ENCODE assay signal across 20 mouse cellular contexts in genomic region chr4:141963907-141964306, GRCm38 (mm10). TPM values are rescaled to one million over a fixed set of nuclear protein-coding genes. Genes with fewer than 3 reads are reported as not detected.
DNase-seq lines count a peak whose midpoint lies in the region; ATAC-seq and TF ChIP-seq lines count a peak whose summit lies in the region.
"Had no signal": no experiment of that assay in that cellular context is flagged by ENCODE, and none has a peak within 500 bp of the region (broad histone marks: within the 10 kb centered on the region; RNA-seq: fewer than 3 reads in every experiment).

No protein-coding gene starts in this region.

- H3K4me2 ChIP-seq in heart, embryonic 12.5 days: peak overlapping the region; percentile 44
- H3K4me2 ChIP-seq in CH12.LX (ENCODE audit: insufficient read depth, low read depth, poor library complexity, severe bottlenecking) (peak overlapping the region; percentile 1; the same call in 1 of the 2 replicates), myocyte (ENCODE audit: low read depth) (peak overlapping the region; percentile 32)
- H3K4me2 ChIP-seq: hindbrain, embryonic 14.5 days had no signal

- intact Hi-C loops in heart, postnatal 36 days (cut with DNase I): no loop called here

- no peak for DNase-seq in heart, postnatal 36 days
- DNase-seq in layer of hippocampus, adult 2 months (ENCODE audit: low spot score in 2 of 2): no peak
- DNase-seq in layer of hippocampus, postnatal 10 days (ENCODE audit: low spot score in 2 of 2): no peak
- DNase-seq in CH12.LX (ENCODE audit: extremely low read depth): no peak
- DNase-seq in adrenal gland, postnatal 14 days: no peak
- DNase-seq: adrenal gland, postnatal 10 days; B cell, adult 2 months; cerebellum, adult 11-12 months; cerebellum, adult 9-10 months; gastrocnemius, postnatal 10 days; kidney, adult 18-20 months had no signal

- WGBS in heart, embryonic 12.5 days: 80% methylated on average over 3 of the region's 3 CpGs

- H3K4me1 ChIP-seq in heart, embryonic 12.5 days (replicated peaks): peaks cover 15% of the 10 kb centered on the region
- peaks cover 0 to 23% of the 10 kb centered on the region in 2 experiments; a peak in 2 of 4 replicates for H3K4me1 ChIP-seq in CH12.LX (ENCODE audit: control insufficient read depth in 1 of 2, insufficient read depth in 2 of 2)

- H3K27ac ChIP-seq in heart, embryonic 12.5 days (ENCODE audit: poor library complexity, severe bottlenecking): peak overlapping the region; percentile 61
- peak overlapping the region; percentile 86 for H3K27ac ChIP-seq in layer of hippocampus, adult 2 months
- no peak overlapping the region for H3K27ac ChIP-seq in CH12.LX (ENCODE audit: insufficient read depth, low read depth)
- H3K27ac ChIP-seq: embryonic facial prominence, embryonic 10.5 days; forebrain, embryonic 10.5 days; hindbrain, embryonic 14.5 days; intestine, embryonic 15.5 days had no signal

- peaks cover 2% of the 10 kb centered on the region; the same call in 1 of the 2 replicates for H3K9me3 ChIP-seq in heart, embryonic 12.5 days (replicated peaks)
- peaks cover 9% of the 10 kb centered on the region for H3K9me3 ChIP-seq in CH12.LX (replicated peaks; ENCODE audit: low read length)
- H3K9me3 ChIP-seq: intestine, embryonic 15.5 days had no signal

- in situ Hi-C loops in CH12.LX (cut with MboI; ENCODE audit: low pct_ligation_motif_present, low pct_unique_long_range_greater_than_20kb, low sequenced_read_pairs): loop anchor here (25.0 kb wide), 1 partner anchor 552 kb away; the partner anchor contains the start of genes Clcnkb and Hspb7

- no peak for TF ChIP-seq CTCF in layer of hippocampus, adult 2 months (conservative IDR thresholded peaks at IDR 0.05)
- no peak for TF ChIP-seq CTCF in CH12.LX (conservative IDR thresholded peaks at IDR 0.05 in 1 of 2, IDR thresholded peaks at IDR 0.05 in 1 of 2; ENCODE audit: low read depth in 2 of 2, low read length in 2 of 2)

- no peaks in the 10 kb centered on the region for H3K27me3 ChIP-seq in heart, embryonic 12.5 days (replicated peaks)
- H3K27me3 ChIP-seq in CH12.LX (replicated peaks) (no peaks in the 10 kb centered on the region), myocyte (ENCODE audit: control insufficient read depth, insufficient read depth, insufficient read length) (no peaks in the 10 kb centered on the region)
- H3K27me3 ChIP-seq: intestine, embryonic 15.5 days had no signal

- dilution Hi-C loops in CH12.LX (cut with MboI; ENCODE audit: extremely low pct_ligation_motif_present, extremely low pct_unique_long_range_greater_than_20kb, low sequenced_read_pairs): no loop called here

- H3K79me2 ChIP-seq in CH12.LX (replicated peaks; ENCODE audit: control insufficient read depth, extremely low read depth, insufficient read depth, poor library complexity, severe bottlenecking): no peaks in the 10 kb centered on the region
- H3K79me2 ChIP-seq in myocyte (ENCODE audit: control insufficient read depth, insufficient read depth): no peaks in the 10 kb centered on the region

- no peak for TF ChIP-seq RAD21 in CH12.LX (IDR thresholded peaks at IDR 0.05; ENCODE audit: low read depth, low read length)

- H3K4me3 ChIP-seq in heart, embryonic 12.5 days: no peak overlapping the region
- peak overlapping the region; percentile 26; the same call in 1 of the 2 replicates for H3K4me3 ChIP-seq in layer of hippocampus, adult 2 months
- no peak overlapping the region for H3K4me3 ChIP-seq in CH12.LX (replicated peaks in 1 of 3; ENCODE audit: low read depth in 2 of 3, low read length in 2 of 3, poor library complexity in 1 of 3)
- H3K4me3 ChIP-seq in myocyte: no peak overlapping the region
- H3K4me3 ChIP-seq: embryonic facial prominence, embryonic 10.5 days; forebrain, embryonic 10.5 days; intestine, embryonic 15.5 days had no signal

- no peak overlapping the region for H3K9ac ChIP-seq in heart, embryonic 12.5 days
- H3K9ac ChIP-seq in CH12.LX (ENCODE audit: insufficient read depth, low read depth): no peak overlapping the region
- H3K9ac ChIP-seq: intestine, embryonic 15.5 days had no signal

- no peak overlapping the region for H3ac ChIP-seq in myocyte (ENCODE audit: control insufficient read depth, insufficient read length)

- no peak for ATAC-seq in heart, embryonic 12.5 days (ENCODE audit: insufficient number of reproducible peaks, low FRiP score)
- ATAC-seq: forebrain, embryonic 16.5 days had no signal

- peaks cover 8% of the 10 kb centered on the region; the same call in 1 of the 2 replicates for H3K36me3 ChIP-seq in heart, embryonic 12.5 days
- H3K36me3 ChIP-seq in CH12.LX (replicated peaks in 1 of 2; ENCODE audit: control insufficient read depth in 1 of 2, insufficient read depth in 1 of 2, low read length in 1 of 2) (no peaks in the 10 kb centered on the region), myocyte (ENCODE audit: control insufficient read depth, insufficient read depth) (no peaks in the 10 kb centered on the region)
- H3K36me3 ChIP-seq: embryonic facial prominence, embryonic 10.5 days; forebrain, embryonic 10.5 days; hindbrain, embryonic 10.5 days; intestine, embryonic 15.5 days had no signal

- TF ChIP-seq POLR2A in CH12.LX (IDR thresholded peaks at IDR 0.05; ENCODE audit: low read depth, low read length) (no peak), myocyte (IDR thresholded peaks at IDR 0.05; ENCODE audit: insufficient read length, low read depth) (no peak)

- peak; percentile 53; the same call in 1 of the 2 replicates for TF ChIP-seq EP300 in CH12.LX (IDR thresholded peaks at IDR 0.05; ENCODE audit: low read length)

TF ChIP-seq in CH12.LX, 34 proteins besides CTCF, POLR2A, EP300 and RAD21 (continues in another document):
- TF ChIP-seq MAZ (IDR thresholded peaks at IDR 0.05; ENCODE audit: low read depth, low read length) (no peak), MEF2A (IDR thresholded peaks at IDR 0.05; ENCODE audit: borderline replicate concordance, low read depth, low read length) (no peak), SIN3A (IDR thresholded peaks at IDR 0.05; ENCODE audit: low read length) (peak; percentile 36; the same call in 1 of the 2 replicates), KAT2A (IDR thresholded peaks at IDR 0.05; ENCODE audit: insufficient replicate concordance, low read length) (no peak), MAFK (IDR thresholded peaks at IDR 0.05; ENCODE audit: insufficient replicate concordance, low read length) (0 out of 2 replicates have a peak, but pooled peaks have one; percentile 53), BHLHE40 (IDR thresholded peaks at IDR 0.05; ENCODE audit: low read depth, low read length) (peak; percentile 28; the same call in 1 of the 2 replicates), E2F4 (IDR thresholded peaks at IDR 0.05; ENCODE audit: insufficient replicate concordance, low read depth, low read length) (no peak), JUND (conservative IDR thresholded peaks at IDR 0.05; ENCODE audit: low read depth, low read length) (peak; percentile 53), JUN (IDR thresholded peaks at IDR 0.05; ENCODE audit: insufficient read depth, low read depth, low read length) (no peak), MYC (IDR thresholded peaks at IDR 0.05; ENCODE audit: low read depth, low read length) (no peak), RCOR1 (conservative IDR thresholded peaks at IDR 0.05; ENCODE audit: low read depth, low read length) (0 out of 2 replicates have a peak, but pooled peaks have one; percentile 22), ETS1 (conservative IDR thresholded peaks at IDR 0.05; ENCODE audit: low read depth, low read length) (no peak; the same call in 1 of the 2 replicates), TBP (conservative IDR thresholded peaks at IDR 0.05; ENCODE audit: low read depth, low read length) (no peak), IRF4 (IDR thresholded peaks at IDR 0.05; ENCODE audit: low read depth, low read length) (peak; percentile 83), TCF12 (IDR thresholded peaks at IDR 0.05; ENCODE audit: low read depth, low read length) (0 out of 2 replicates have a peak, but pooled peaks have one; percentile 32)

TF ChIP-seq in myocyte, 11 proteins besides CTCF, POLR2A, EP300 and RAD21:
- TF ChIP-seq REST (IDR thresholded peaks at IDR 0.05; ENCODE audit: insufficient read depth, insufficient read length) (no peak), TCF3 (IDR thresholded peaks at IDR 0.05; ENCODE audit: insufficient read length, low read depth) (no peak), USF1 (IDR thresholded peaks at IDR 0.05; ENCODE audit: low read depth) (no peak), MAX (IDR thresholded peaks at IDR 0.05; ENCODE audit: low read depth) (no peak)

RNA-seq across cellular contexts. Expression of gene Fhad1, which starts 51.0 kb away (rescaled TPM):
- 3.9 and 4.8 TPM in 2 replicates for polyA plus RNA-seq in heart, embryonic 12.5 days (2016; fragmentation: Nextera tagmentation; extraction: Ambion mirVana)
- not detected for total RNA-seq in heart, postnatal 36 days (2021)
- 10 to 100 TPM in 1 of 2 experiments, 1 to 10 TPM in 1; 8.8 to 13.0 TPM for total RNA-seq in layer of hippocampus, adult 2 months (2021)
- total RNA-seq in layer of hippocampus, postnatal 10 days (2021): 1 to 10 TPM; 2.1 to 3.5 TPM
- 3.8 and 4.8 TPM in 2 replicates for total RNA-seq in CH12.LX (2012; rRNA removed)
- total RNA-seq in CH12.LX (2014; rRNA removed): 5.3 and 5.5 TPM in 2 replicates
- polyA plus RNA-seq in CH12.LX (2012; ENCODE audit: insufficient read length, low read depth): 8.6 and 10.1 TPM in 2 replicates
- polyA plus RNA-seq in myocyte (2012; fragmentation: generic; extraction: Trizol): 0.17 TPM
- 0.74 and 1.7 TPM in 2 replicates for total RNA-seq in adrenal gland, postnatal 14 days (2021)
- total RNA-seq: MEL had no signal
